Mouse (Mus musculus) midbrain, embryonic 16.5 days (tissue): ENCODE measurements around the gene Gal. TPM values are rescaled to one million over a fixed set of nuclear protein-coding genes. Genes with fewer than 3 reads are reported as not detected.

Experiments used
- polyA plus RNA-seq: library from polyadenylated mRNA; unstranded; fragments of >200 nt; fragmentation: Nextera tagmentation; extraction: Ambion mirVana; gene quantifications from 2 replicates; pipeline ENCODE4 v1.2.1, GENCODE M21; 2015

The Gal gene
- polyA plus RNA-seq, 1 experiment from 2014 or later, result 16.6 TPM

Other genes starting within 250 kb of the Gal start
- gene Mrpl21, start 131.6 kb downstream of the Gal start, polyA plus RNA-seq, result 90.5 and 93.9 TPM in 2 replicates
- 10.8 and 11.2 TPM in 2 replicates for gene Ighmbp2, start 131.5 kb downstream of the Gal start, polyA plus RNA-seq
- gene Cpt1a, start 92.2 kb downstream of the Gal start, polyA plus RNA-seq, result 14.9 and 15.1 TPM in 2 replicates
- 0.81 and 0.84 TPM in 2 replicates for gene Tesmin, start 25.7 kb downstream of the Gal start, polyA plus RNA-seq
- gene Ppp6r3, start 161.2 kb upstream of the Gal start, polyA plus RNA-seq, result 56.9 and 60.2 TPM in 2 replicates